Mouse (Mus musculus) cerebellum, adult 2 months (tissue): ENCODE data around the gene Trappc3.

ENCODE experiments used
- CTCF ChIP-seq: fragments of 200-500 bp; IDR thresholded peaks from 2 replicates; pipeline ENCODE4 v1.5.1; 2011; ENCODE audit warnings: low read depth, mild to moderate bottlenecking, control low read depth, low read length, moderate library complexity, borderline replicate concordance; ENCODE audit not compliant: insufficient read depth
- POLR2A ChIP-seq: fragments of 200-500 bp; IDR thresholded peaks from 2 replicates; pipeline ENCODE4 v1.6.1; 2011; ENCODE audit warnings: low read length, control low read depth, borderline replicate concordance; ENCODE audit not compliant: insufficient read depth

DNA sequence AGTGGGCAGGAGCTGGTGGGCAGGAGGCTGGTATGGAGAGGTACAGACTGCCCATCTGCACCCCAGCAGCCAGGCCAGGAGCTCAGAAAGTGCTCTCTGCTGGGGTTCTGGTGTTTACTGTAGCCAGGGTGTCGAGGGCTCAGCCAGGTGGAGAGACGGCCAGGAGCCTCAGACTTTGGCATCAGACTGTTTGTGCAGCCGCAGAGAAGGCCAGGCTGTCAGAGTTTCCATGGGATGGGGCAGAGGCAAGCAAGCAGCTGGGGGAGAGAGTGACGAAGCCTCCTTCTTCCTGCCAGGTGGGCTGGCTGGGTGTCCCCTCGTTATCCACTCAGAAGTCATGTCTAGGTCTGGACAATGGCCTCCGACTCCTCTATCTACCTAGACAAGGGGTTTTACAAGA lies 33.0 kb downstream of the Trappc3 start:
- TF ChIP-seq POLR2A (no peak), CTCF (no peak)
